Mouse (Mus musculus) cerebellum, adult 2 months (tissue): ENCODE data around the gene 1700029F12Rik.

Experiments used
- CTCF ChIP-seq: fragments of 200-500 bp; IDR thresholded peaks from 2 replicates; pipeline ENCODE4 v1.5.1; 2011; ENCODE audit warnings: low read depth, mild to moderate bottlenecking, control low read depth, low read length, moderate library complexity, borderline replicate concordance; ENCODE audit not compliant: insufficient read depth
- POLR2A ChIP-seq: fragments of 200-500 bp; IDR thresholded peaks from 2 replicates; pipeline ENCODE4 v1.6.1; 2011; ENCODE audit warnings: low read length, control low read depth, borderline replicate concordance; ENCODE audit not compliant: insufficient read depth

DNA sequence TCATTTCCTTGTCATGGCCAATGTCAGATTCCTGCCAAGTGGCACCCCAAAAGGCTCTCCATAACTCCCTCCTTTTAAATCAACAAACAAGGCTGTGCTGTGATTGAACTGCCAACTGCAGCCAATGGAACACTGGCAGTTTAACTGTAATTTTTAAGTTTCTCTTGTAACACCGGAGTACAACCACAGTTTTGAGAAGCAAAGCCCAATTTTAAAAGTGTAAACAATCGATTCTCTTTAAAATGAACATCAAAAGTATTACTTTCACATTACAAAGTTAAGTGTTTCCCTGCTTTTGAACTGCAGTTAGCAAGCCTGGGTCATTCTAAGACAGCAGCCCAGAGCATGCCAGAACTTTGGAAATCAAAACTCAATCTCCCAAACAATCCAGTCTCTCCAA, at the start of gene 1700029F12Rik:
- no peak for TF ChIP-seq CTCF
- no peak for TF ChIP-seq POLR2A
